Mouse (Mus musculus): ENCODE measurements around the gene Sh3bp4.
A peak's percentile ranks its signal among the peaks of the same experiment; 100 is the strongest.

The Sh3bp4 gene

DNA sequence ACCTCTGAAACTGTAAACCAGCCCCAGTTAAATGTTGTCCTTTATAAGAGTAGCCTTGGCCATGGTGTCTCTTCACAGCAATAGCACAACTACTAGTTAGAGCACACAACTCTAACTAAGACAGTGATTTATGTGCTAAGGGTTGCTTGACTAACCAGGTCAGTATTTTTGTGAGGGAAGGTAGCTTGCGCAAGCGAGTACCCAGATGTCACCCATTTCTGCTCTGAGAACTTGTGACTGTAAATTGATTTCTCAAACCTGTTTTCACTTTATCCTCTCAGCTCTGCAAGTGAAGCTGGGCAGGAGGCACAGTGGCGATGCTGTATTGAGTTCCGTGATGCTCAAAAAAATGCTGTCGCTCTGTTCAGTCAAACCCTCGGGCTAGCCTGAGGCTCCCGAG, 117.2 kb downstream of the Sh3bp4 start:
- DNase-seq (ENCODE audit: low spot score): no peak

GRCm38 (mm10) chr1:89188091-89188490, 117.9 kb downstream of the Sh3bp4 start:
- DNase-seq (ENCODE audit: low spot score): no peak

DNA sequence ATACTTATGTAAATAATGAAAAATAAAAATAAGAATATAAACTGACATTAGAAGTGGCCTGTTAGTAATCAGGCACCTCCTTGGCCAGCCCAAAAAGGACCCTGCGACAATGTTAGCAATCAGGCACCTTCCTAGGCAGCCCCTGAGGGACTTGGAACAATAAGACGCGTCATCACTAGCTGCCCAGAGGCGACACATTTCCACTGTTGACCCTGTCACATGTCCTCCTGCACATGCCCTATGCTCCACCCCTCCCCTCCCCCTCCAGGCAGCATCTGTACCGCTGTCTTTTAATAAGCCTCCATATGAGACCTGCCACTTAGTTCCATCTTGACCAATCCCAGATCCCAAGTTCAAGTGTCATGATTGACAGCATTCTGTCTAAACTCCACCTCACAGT, 119.0 kb downstream of the Sh3bp4 start:
- no peak for DNase-seq (ENCODE audit: low spot score)

GRCm38 (mm10) chr1:89190621-89191020, 120.4 kb downstream of the Sh3bp4 start:
- DNase-seq (ENCODE audit: low spot score): no peak

- DNase-seq (ENCODE audit: low spot score): peak; percentile 15
Observed at GRCm38 (mm10) chr1:89191127-89191740, 121.0 kb downstream of the Sh3bp4 start.

DNA sequence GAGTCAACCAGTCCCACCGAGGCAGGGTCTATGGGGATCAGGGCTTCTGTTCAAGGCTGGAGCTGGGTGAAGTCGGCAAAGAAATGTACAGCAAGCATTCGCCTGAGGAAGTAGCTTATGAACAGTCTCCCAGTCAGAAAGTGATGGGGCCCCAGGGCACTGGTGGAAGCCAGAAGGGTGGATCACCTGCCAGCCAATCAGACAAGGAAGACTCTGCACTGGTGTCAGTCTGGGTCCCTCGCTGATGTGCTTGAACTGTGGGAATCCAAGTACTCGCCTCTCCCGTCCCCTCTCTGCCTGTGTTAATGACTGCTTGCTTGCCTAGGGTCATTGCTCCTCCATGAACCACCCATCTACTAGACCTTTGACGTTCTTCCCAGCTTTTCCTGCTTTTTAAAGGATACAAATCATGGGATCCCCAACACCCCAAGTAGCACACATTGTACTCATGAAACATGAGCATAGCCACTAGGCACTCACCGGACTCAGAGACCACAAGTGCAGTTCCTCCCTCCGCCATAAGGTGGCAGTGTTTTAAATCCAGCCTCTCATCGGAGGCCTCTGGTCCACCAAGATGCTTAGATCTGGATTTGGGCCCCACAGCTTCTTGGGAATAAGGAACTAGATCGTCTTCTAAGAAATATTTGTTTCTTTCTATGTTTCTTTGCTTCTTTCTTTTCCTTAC, 122.5 kb downstream of the Sh3bp4 start:
- DNase-seq (ENCODE audit: low spot score): no peak

DNA sequence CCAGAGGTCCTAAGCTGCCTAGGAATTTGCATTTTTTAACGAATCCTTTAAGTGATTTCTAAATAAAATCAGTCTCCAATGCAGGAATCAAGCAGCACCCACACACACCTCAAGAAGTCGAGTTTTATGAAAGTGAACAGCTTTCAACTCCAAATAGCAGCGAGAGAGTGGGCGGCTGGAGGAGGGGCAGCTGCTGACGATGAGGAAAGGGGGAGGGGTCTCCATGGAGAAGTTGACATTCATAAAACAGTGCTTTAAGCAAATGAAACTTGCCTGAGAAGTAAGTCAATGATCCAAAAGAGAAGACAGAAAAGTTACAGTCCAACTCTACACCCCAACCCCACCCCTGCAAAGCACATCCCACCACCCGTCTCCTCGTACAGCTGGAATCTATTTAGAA, 123.4 kb downstream of the Sh3bp4 start:
- DNase-seq (ENCODE audit: low spot score): no peak

GRCm38 (mm10) chr1:89195827-89196712, 125.9 kb downstream of the Sh3bp4 start:
- DNase-seq (ENCODE audit: low spot score): peak; percentile 15
